Mouse (Mus musculus): ENCODE results near the gene Tpi1.

DNA sequence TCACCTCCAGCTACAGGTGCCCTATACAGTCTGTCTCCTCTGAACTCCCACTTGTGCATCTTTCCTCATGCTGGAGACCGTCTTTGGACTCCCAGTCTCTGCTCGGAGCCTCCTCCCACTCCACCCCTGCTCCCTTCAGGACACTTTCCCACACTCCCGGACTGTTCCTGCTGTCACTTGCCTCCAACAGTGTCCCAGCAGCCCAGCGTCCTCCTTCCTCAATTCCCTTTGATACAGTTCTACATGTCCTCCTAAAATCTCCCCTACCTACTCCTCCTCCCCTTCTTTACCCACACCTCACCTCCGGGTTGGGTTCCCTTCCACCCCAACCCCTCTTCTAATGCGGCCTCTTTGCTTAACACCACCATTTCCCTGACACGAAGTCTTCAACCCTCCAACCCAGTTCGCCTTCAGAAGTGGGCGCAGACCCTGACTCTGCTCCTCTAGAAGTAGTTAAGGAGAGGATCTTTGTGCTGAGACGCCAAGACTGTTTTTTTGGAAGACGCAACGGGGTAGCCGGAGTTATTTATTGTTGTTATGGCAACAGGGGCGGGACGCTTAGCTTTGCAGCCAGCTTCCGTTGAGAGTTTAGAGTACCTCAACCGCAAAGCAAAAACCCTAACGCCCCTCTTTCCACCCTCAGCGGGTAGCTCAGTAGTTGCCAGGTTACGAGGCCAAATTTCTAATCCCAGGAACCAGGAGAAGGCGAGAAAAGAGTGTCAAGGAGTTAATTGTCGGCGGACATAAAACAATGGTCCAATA, 34.7 kb downstream of the Tpi1 start, which contains the start of gene Lrrc23:
- TF ChIP-seq POLR2A (IDR thresholded peaks at IDR 0.05; ENCODE audit: insufficient read depth, low read depth, low read length), result no peak
- TF ChIP-seq CTCF (IDR thresholded peaks at IDR 0.05), result no peak
- TF ChIP-seq EP300 (IDR thresholded peaks at IDR 0.05; ENCODE audit: insufficient read depth, low read depth, low read length), result no peak
